Mouse (Mus musculus) layer of hippocampus, postnatal 14 days (tissue): ENCODE data around the gene Vmn1r100. TPM values are rescaled to one million over a fixed set of nuclear protein-coding genes. Genes with fewer than 3 reads are reported as not detected.
"Not testable (repeated sequence)": the region's sequence is repeated elsewhere in the genome, so short reads cannot be mapped to it uniquely, and the experiment has no call there.

Experiments used
- DNase-seq, 2 experiments: peaks; one replicate each; pipeline ENCODE4 v3.0.0; 2021 to 2022; ENCODE audit warnings: low spot score in 2 of 2, mixed read lengths in 1 of 2
- long read RNA-seq, 2 experiments: library from polyadenylated mRNA; stranded (forward); transcript quantifications; one replicate each; pipeline ENCODE4 v2.0.0; 2021
- total RNA-seq, 2 experiments: library from RNA; stranded (reverse); gene quantifications; 2 replicates each; pipeline ENCODE4 v1.2.3; 2021

The Vmn1r100 gene
- total RNA-seq: not detected
- long read RNA-seq, experiment 1: 0 reads
- long read RNA-seq, experiment 2: 0 reads

- not testable (repeated sequence) for DNase-seq
Measured at GRCm38 (mm10) chr7:20417642-20418041, at the start of gene Vmn1r100. Vmn1r100 (plus strand) TSS chr7:20417942.

GRCm38 (mm10) chr7:20375310-20375709 lies 42.4 kb upstream of the Vmn1r100 start, which contains the start of gene Gm5728:
Gm5728 (minus strand) TSS chr7:20375410.
- DNase-seq: not testable (repeated sequence)

- not testable (repeated sequence) for DNase-seq
Measured at GRCm38 (mm10) chr7:20442493-20442892, 24.8 kb downstream of the Vmn1r100 start, which contains the start of gene Vmn1r101. Vmn1r101 (minus strand) TSS chr7:20442593.

Other genes with a start within 250 kb of the Vmn1r100 start
- not detected for gene Vmn1r94, start 249.6 kb upstream of the Vmn1r100 start, total RNA-seq
- gene Vmn1r95, start 224.2 kb upstream of the Vmn1r100 start, total RNA-seq: not detected
- gene Gm6164, start 212.3 kb upstream of the Vmn1r100 start, total RNA-seq: not detected
- not detected for gene Gm4498, start 184.1 kb upstream of the Vmn1r100 start, total RNA-seq
- not detected for gene Gm5890, start 155.1 kb upstream of the Vmn1r100 start, total RNA-seq
- gene Gm4133, start 83.9 kb upstream of the Vmn1r100 start, total RNA-seq: not detected
- gene Gm5728, start 42.5 kb upstream of the Vmn1r100 start, total RNA-seq: not detected
- gene Vmn1r101, start 24.7 kb downstream of the Vmn1r100 start, total RNA-seq: not detected
- not detected for gene Gm10670, start 57.0 kb downstream of the Vmn1r100 start, total RNA-seq
- gene Vmn1r103, start 92.6 kb downstream of the Vmn1r100 start, total RNA-seq: not detected
- gene Vmn1r104, start 115.9 kb downstream of the Vmn1r100 start, total RNA-seq: not detected
- gene Gm5726, start 127.8 kb downstream of the Vmn1r100 start, total RNA-seq: not detected
- gene Gm4141, start 158.3 kb downstream of the Vmn1r100 start, total RNA-seq: not detected
- gene Gm4513, start 181.1 kb downstream of the Vmn1r100 start, total RNA-seq: not detected